Mouse (Mus musculus) kidney, embryonic 14.5 days (tissue): Measurements from ENCODE around the gene Eif4ebp2. TPM values are rescaled to one million over a fixed set of nuclear protein-coding genes. Genes with fewer than 3 reads are reported as not detected.

ENCODE experiments used
- ATAC-seq: fragments of 200-750 bp; cut with Nextera tagmentation; 2 replicates; pipeline ENCODE4 v1.8.0; 2017; ENCODE audit warnings: moderate number of reproducible peaks, mild to moderate bottlenecking, moderate TSS enrichment, moderate library complexity; ENCODE audit not compliant: low FRiP score, low TSS enrichment
- H3K27ac ChIP-seq: fragments of 300-500 bp; sonication (generic); 2 replicates; pipeline ENCODE4 v1.5.1; 2014; ENCODE audit warnings: low read depth, mild to moderate bottlenecking, low read length, moderate library complexity, mixed read lengths
- H3K27me3 ChIP-seq: fragments of 300-500 bp; sonication (generic); 2 replicates; pipeline ENCODE4 v1.6.1; 2014; ENCODE audit warnings: mild to moderate bottlenecking, low read length; ENCODE audit not compliant: control insufficient read depth, insufficient read depth
- H3K36me3 ChIP-seq: fragments of 300-500 bp; sonication (generic); 2 replicates; pipeline ENCODE4 v1.6.1; 2014; ENCODE audit warnings: low read length, mixed read lengths; ENCODE audit not compliant: control insufficient read depth, insufficient read depth
- H3K4me1 ChIP-seq: fragments of 300-500 bp; sonication (generic); 2 replicates; pipeline ENCODE4 v1.6.1; 2014; ENCODE audit warnings: low read length, mixed read lengths; ENCODE audit not compliant: control insufficient read depth, insufficient read depth
- H3K4me2 ChIP-seq: fragments of 300-500 bp; sonication (generic); replicated peaks from 2 replicates; pipeline ENCODE4 v1.6.1; 2014; ENCODE audit warnings: low read depth, mild to moderate bottlenecking, low read length
- H3K4me3 ChIP-seq: fragments of 300-500 bp; sonication (generic); 2 replicates; pipeline ENCODE4 v1.5.1; 2014; ENCODE audit warnings: mild to moderate bottlenecking, low read length
- H3K9ac ChIP-seq: fragments of 300-500 bp; sonication (generic); 2 replicates; pipeline ENCODE4 v1.6.1; 2014; ENCODE audit warnings: low read depth, mild to moderate bottlenecking, low read length, moderate library complexity
- H3K9me3 ChIP-seq: fragments of 300-500 bp; sonication (generic); 2 replicates; pipeline ENCODE4 v1.6.1; 2016; ENCODE audit warnings: low read length; ENCODE audit not compliant: control insufficient read depth
- WGBS: fragments of 180-500 bp; shearing (Covaris S2); extraction: QIAGEN DNeasy Blood & Tissue Kit; methylation state at CpG from one replicate; pipeline ENCODE4 v1.1.7; 2014; 5-methylcytosine and 5-hydroxymethylcytosine counted together
- polyA plus RNA-seq: library from polyadenylated mRNA; unstranded; fragments of >200 nt; fragmentation: Nextera tagmentation; extraction: Ambion mirVana; gene quantifications from 2 replicates; pipeline ENCODE4 v1.2.1, GENCODE M21; 2014

Gene Eif4ebp2
- polyA plus RNA-seq, 1 experiment from 2014 or later = 61.9 TPM

- no peaks in the 10 kb centered on the region for H3K4me1 ChIP-seq
- 62% methylated on average over 4 of the region's 4 CpGs for WGBS
- ATAC-seq = no peak
- no peak overlapping the region for H3K4me3 ChIP-seq
- no peak overlapping the region for H3K4me2 ChIP-seq
- H3K9ac ChIP-seq = no peak overlapping the region
- H3K27ac ChIP-seq = no peak overlapping the region
- no peaks in the 10 kb centered on the region for H3K9me3 ChIP-seq
- no peaks in the 10 kb centered on the region for H3K27me3 ChIP-seq
- peaks cover 36% of the 10 kb centered on the region for H3K36me3 ChIP-seq
These were observed 24.0 kb downstream of the Eif4ebp2 start for GRCm38 (mm10) chr10:61428416-61428815.

DNA sequence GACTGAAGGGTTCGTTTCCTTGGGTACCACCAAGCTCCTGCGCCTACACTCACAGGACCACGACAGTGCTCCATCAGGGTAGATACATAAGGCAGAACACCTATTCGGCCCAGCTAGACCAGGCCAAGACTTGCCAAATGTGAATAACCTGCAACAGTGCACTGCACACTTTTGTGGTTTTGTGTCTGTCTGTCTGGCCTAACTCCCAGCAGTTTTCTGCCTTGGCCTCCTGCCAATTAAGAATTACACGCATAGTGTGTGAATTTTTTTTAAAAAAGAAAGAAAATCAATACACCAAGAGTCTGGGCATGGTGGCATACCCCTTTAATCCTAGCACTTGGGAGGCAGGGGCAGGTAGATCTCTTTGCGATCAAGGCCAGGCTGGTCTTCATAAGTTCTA, 24.5 kb downstream of the Eif4ebp2 start:
- Histone ChIP-seq H3K9me3 (no peaks in the 10 kb centered on the region), H3K27me3 (no peaks in the 10 kb centered on the region), H3K36me3 (peaks cover 31% of the 10 kb centered on the region), H3K4me1 (no peaks in the 10 kb centered on the region), H3K4me3 (no peak overlapping the region), H3K9ac (no peak overlapping the region), H3K27ac (no peak overlapping the region), H3K4me2 (no peak overlapping the region)
- WGBS = 90% methylated on average over 6 of the region's 6 CpGs
- ATAC-seq = no peak

DNA sequence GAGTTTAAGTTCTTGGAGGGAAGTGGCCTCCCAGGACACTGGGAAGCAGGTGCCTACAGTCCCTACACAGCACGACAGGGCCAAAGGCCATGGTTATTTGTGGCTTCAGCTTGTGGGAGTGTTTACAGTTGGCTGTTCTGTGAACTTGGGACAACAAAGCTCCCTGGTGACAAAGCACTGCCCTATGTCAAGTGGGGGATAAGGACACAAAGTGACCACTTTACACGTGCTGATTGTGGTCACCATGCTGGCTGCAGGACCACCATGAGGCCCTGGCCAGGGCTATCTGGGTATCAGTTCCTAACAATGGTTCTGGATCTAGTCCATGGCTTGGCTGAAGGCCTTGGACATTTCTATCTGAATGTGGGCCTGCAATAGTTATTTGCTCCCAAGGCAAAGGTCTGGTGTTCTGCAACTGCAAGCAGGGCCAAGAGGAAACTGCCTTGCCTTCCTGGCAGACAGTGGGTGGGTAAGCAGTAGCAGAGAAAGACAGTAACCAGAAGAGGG, 26.2 kb downstream of the Eif4ebp2 start:
- H3K4me3 ChIP-seq = no peak overlapping the region

DNA sequence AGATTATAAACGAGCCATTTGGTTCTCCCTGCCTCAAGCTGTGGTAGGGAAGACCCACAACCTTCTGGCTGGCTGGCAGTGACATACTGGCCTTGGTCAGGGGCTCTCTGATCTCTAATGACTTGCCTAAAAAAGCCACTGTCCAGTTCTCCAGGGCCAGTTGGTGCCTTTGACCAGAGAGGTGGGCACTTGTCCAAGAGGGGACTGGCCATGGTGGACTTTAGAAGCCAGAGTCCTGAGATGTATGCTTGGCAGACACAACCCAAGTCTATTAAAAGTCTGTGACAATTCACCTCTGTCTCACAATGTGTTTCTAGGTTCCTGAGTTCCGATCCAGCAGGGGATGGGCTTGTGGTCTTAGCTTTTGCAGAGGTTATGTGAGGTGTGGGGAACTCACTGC, 27.4 kb downstream of the Eif4ebp2 start:
- Histone ChIP-seq H3K4me3 (no peak overlapping the region), H3K4me2 (no peak overlapping the region), H3K27me3 (peaks cover 5% of the 10 kb centered on the region), H3K36me3 (peaks cover 7% of the 10 kb centered on the region), H3K4me1 (no peaks in the 10 kb centered on the region), H3K9me3 (no peaks in the 10 kb centered on the region), H3K9ac (no peak overlapping the region), H3K27ac (no peak overlapping the region)
- 71% methylated on average over 2 of the region's 2 CpGs for WGBS
- no peak for ATAC-seq

More for the DNA sequence above, 26.2 kb downstream of the Eif4ebp2 start:
- peaks cover 19% of the 10 kb centered on the region for H3K36me3 ChIP-seq
- no peaks in the 10 kb centered on the region for H3K27me3 ChIP-seq
- 30% methylated on average over 2 of the region's 2 CpGs for WGBS
- H3K4me1 ChIP-seq = no peaks in the 10 kb centered on the region
- H3K9me3 ChIP-seq = no peaks in the 10 kb centered on the region
- H3K9ac ChIP-seq = no peak overlapping the region
- no peak for ATAC-seq
- H3K27ac ChIP-seq = no peak overlapping the region
- H3K4me2 ChIP-seq = no peak overlapping the region

DNA sequence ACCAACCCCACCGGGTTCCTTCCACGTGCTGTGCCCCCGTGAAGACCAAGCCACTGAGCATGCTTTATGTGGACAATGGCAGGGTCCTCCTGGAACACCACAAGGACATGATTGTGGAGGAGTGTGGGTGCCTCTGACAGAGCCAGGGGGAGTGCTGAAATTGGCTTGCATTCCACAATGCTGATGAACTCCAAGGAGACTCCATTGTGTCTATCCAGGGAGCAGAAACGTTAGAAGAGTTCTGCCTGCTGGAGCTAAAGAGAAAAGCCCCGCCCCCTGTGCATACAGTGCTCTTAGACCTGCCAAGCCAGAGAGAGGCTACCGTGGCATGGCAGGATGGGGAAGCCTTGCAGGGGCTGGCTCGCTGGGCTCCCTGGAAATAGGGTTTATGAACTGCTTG, 28.0 kb downstream of the Eif4ebp2 start:
- WGBS = 38% methylated on average over 7 of the region's 7 CpGs
- no peaks in the 10 kb centered on the region for H3K9me3 ChIP-seq
- peaks cover 10% of the 10 kb centered on the region for H3K27me3 ChIP-seq
- H3K36me3 ChIP-seq = peaks cover 1% of the 10 kb centered on the region; the same call in 1 of the 2 replicates
- H3K4me3 ChIP-seq = no peak overlapping the region
- H3K4me1 ChIP-seq = no peaks in the 10 kb centered on the region
- H3K27ac ChIP-seq = no peak overlapping the region
- peak; percentile 22; the same call in 1 of the 2 replicates for ATAC-seq
- no peak overlapping the region for H3K4me2 ChIP-seq
- no peak overlapping the region for H3K9ac ChIP-seq

- Histone ChIP-seq H3K4me1 (no peaks in the 10 kb centered on the region), H3K36me3 (no peaks in the 10 kb centered on the region), H3K27me3 (peaks cover 22% of the 10 kb centered on the region), H3K4me3 (no peak overlapping the region), H3K4me2 (no peak overlapping the region), H3K9me3 (no peaks in the 10 kb centered on the region), H3K9ac (no peak overlapping the region), H3K27ac (no peak overlapping the region)
- 62% methylated on average over 10 of the region's 10 CpGs for whole genome bisulfite sequencing
- peak; percentile 21; the same call in 1 of the 2 replicates for ATAC-seq
These were observed 29.2 kb downstream of the Eif4ebp2 start for GRCm38 (mm10) chr10:61423289-61423688.

DNA sequence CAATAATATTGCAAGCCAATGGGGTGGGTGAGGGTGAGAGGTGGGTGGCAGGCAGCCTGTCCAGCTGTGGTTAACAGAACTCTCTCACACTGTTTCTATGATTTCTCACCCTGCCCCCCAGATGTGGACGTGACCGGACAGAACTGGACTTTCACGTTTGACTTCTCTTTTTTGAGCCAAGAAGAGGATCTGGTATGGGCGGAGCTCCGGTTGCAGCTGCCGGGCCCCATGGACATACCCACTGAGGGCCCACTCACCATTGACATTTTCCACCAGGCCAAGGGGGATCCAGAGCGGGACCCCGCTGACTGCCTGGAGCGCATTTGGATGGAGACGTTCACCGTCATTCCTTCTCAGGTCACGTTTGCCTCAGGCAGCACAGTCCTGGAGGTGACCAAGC, 29.6 kb downstream of the Eif4ebp2 start:
- 84% methylated on average over 12 of the region's 12 CpGs for WGBS
- H3K4me1 ChIP-seq = no peaks in the 10 kb centered on the region
- H3K9ac ChIP-seq = no peak overlapping the region
- H3K36me3 ChIP-seq = no peaks in the 10 kb centered on the region
- ATAC-seq = no peak
- no peaks in the 10 kb centered on the region for H3K9me3 ChIP-seq
- H3K4me3 ChIP-seq = no peak overlapping the region
- no peak overlapping the region for H3K4me2 ChIP-seq
- no peak overlapping the region for H3K27ac ChIP-seq
- peaks cover 26% of the 10 kb centered on the region for H3K27me3 ChIP-seq

GRCm38 (mm10) chr10:61420011-61420410, 32.5 kb downstream of the Eif4ebp2 start:
- Histone ChIP-seq H3K4me3 (no peak overlapping the region), H3K36me3 (no peaks in the 10 kb centered on the region), H3K27me3 (peaks cover 48% of the 10 kb centered on the region), H3K27ac (no peak overlapping the region), H3K9me3 (no peaks in the 10 kb centered on the region), H3K4me2 (no peak overlapping the region), H3K4me1 (no peaks in the 10 kb centered on the region), H3K9ac (no peak overlapping the region)
- ATAC-seq = no peak
- WGBS = 71% methylated on average over 4 of the region's 4 CpGs

DNA sequence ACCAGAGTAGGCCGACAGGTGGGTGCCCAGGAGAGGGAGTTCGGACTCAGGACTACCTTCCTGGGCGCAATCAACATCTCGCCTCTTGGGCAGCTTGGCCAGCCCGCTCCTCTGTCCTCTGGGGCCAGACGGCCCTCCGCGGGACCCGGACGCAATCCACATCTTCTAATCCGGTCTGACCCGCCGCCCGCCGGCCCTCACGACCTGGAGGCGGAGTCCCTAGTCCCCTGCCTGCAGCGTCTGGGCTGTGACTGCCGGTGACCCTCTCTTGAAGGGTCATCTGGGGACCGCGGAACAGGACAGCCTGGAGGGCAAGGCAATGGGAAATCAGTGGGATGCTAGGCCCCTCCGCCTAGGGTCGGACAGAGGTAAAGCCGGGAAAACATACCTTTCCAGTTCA, 33.3 kb downstream of the Eif4ebp2 start:
- peak overlapping the region; percentile 36; the same call in 1 of the 2 replicates for H3K4me3 ChIP-seq
- H3K4me2 ChIP-seq = peak overlapping the region; percentile 9
- ATAC-seq = no peak
- no peak overlapping the region for H3K9ac ChIP-seq
- no peak overlapping the region for H3K27ac ChIP-seq
- no peaks in the 10 kb centered on the region for H3K36me3 ChIP-seq
- H3K27me3 ChIP-seq = peaks cover 48% of the 10 kb centered on the region
- H3K4me1 ChIP-seq = no peaks in the 10 kb centered on the region
- no peaks in the 10 kb centered on the region for H3K9me3 ChIP-seq
- 3% methylated on average over 24 of the region's 24 CpGs for whole genome bisulfite sequencing
